Mouse (Mus musculus) limb, embryonic 14.5 days (tissue): Measurements from ENCODE around the gene Fbp1. TPM values are rescaled to one million over a fixed set of nuclear protein-coding genes. Genes with fewer than 3 reads are reported as not detected.

Source experiments
- ATAC-seq: fragments of 200-750 bp; cut with Nextera tagmentation; 2 replicates; pipeline ENCODE4 v1.8.0; 2017; ENCODE audit warnings: low read depth, moderate number of reproducible peaks, moderate TSS enrichment; ENCODE audit not compliant: low FRiP score
- DNase-seq: peaks from one replicate; pipeline ENCODE4 v3.0.0-alpha.2; 2015; ENCODE audit warnings: low spot score
- H3K27ac ChIP-seq: fragments of 300-500 bp; sonication (generic); replicated peaks from 2 replicates; pipeline ENCODE4 v1.5.1; 2014; ENCODE audit warnings: low read depth, mild to moderate bottlenecking, low read length, moderate library complexity, mixed read lengths
- H3K27me3 ChIP-seq: fragments of 300-500 bp; sonication (generic); 2 replicates; pipeline ENCODE4 v1.6.1; 2014; ENCODE audit warnings: low read length, mixed read lengths; ENCODE audit not compliant: control insufficient read depth, insufficient read depth
- H3K36me3 ChIP-seq: fragments of 300-500 bp; sonication (generic); 2 replicates; pipeline ENCODE4 v1.6.1; 2014; ENCODE audit warnings: mild to moderate bottlenecking, low read length, moderate library complexity, mixed read lengths; ENCODE audit not compliant: control insufficient read depth, insufficient read depth
- H3K4me1 ChIP-seq: fragments of 300-500 bp; sonication (generic); 2 replicates; pipeline ENCODE4 v1.6.1; 2014; ENCODE audit warnings: antibody characterized with exemption, low read length, mixed read lengths; ENCODE audit not compliant: control insufficient read depth, insufficient read depth
- H3K4me2 ChIP-seq: fragments of 300-500 bp; sonication (generic); replicated peaks from 2 replicates; pipeline ENCODE4 v1.6.1; 2014; ENCODE audit warnings: low read depth, mild to moderate bottlenecking, low read length, moderate library complexity; ENCODE audit not compliant: severe bottlenecking
- H3K4me3 ChIP-seq: fragments of 300-500 bp; sonication (generic); replicated peaks from 2 replicates; pipeline ENCODE4 v1.5.1; 2014; ENCODE audit warnings: low read length
- H3K9ac ChIP-seq: fragments of 300-500 bp; sonication (generic); 2 replicates; pipeline ENCODE4 v1.6.1; 2014; ENCODE audit warnings: mild to moderate bottlenecking, low read depth, low read length, moderate library complexity; ENCODE audit not compliant: severe bottlenecking
- H3K9me3 ChIP-seq: fragments of 300-500 bp; sonication (generic); 2 replicates; pipeline ENCODE4 v1.6.1; 2016; ENCODE audit warnings: low read length; ENCODE audit not compliant: control insufficient read depth
- POLR2A ChIP-seq: fragments of 200-500 bp; IDR thresholded peaks from 2 replicates; pipeline ENCODE4 v1.8.0; 2012; ENCODE audit warnings: inconsistent platforms, mild to moderate bottlenecking, moderate library complexity, borderline replicate concordance; ENCODE audit not compliant: insufficient read depth, insufficient read length; ENCODE audit errors: extremely low read depth
- WGBS: fragments of 180-500 bp; shearing (Covaris S2); extraction: QIAGEN DNeasy Blood & Tissue Kit; methylation state at CpG from one replicate; pipeline ENCODE4 v1.1.7; 2014; 5-methylcytosine and 5-hydroxymethylcytosine counted together
- polyA plus RNA-seq, 2 experiments: library from polyadenylated mRNA; depleted of rRNA in 1 of 2; stranded (reverse) in 1 of 2; unstranded in 1 of 2; fragments of >200 nt; fragmentation: Nextera tagmentation in 1 of 2; extraction: Ambion mirVana in 1 of 2; gene quantifications; 2 replicates each; pipeline versions ENCODE4 v1.2.1 to v1.2.3; 2012 to 2014

The Fbp1 gene
- polyA plus RNA-seq, 2 experiments = 0.89 to 2.2 TPM

DNA sequence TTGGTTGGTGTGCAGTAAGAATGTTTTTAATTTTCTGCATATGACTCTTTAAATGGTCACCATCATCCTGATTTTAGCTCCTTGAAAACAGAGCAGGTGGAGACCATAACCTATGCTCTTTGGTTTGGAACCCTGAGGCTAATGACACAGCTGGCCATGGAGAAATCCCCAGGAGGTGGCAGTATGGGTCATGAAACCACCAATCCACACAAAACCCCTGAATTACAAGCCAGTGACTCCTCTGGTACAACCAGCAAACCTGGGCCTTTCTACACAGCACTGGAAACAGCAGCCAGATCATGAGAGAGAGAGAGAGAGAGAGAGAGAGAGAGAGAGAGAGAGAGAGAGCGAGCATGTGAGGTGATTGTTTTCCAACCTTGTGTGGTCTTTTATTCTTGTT lies 38.4 kb upstream of the Fbp1 start:
- no peak overlapping the region for H3K4me2 ChIP-seq
- ATAC-seq = peak; percentile 62
- WGBS = 55% methylated on average over 1 of the region's 1 CpGs

DNA sequence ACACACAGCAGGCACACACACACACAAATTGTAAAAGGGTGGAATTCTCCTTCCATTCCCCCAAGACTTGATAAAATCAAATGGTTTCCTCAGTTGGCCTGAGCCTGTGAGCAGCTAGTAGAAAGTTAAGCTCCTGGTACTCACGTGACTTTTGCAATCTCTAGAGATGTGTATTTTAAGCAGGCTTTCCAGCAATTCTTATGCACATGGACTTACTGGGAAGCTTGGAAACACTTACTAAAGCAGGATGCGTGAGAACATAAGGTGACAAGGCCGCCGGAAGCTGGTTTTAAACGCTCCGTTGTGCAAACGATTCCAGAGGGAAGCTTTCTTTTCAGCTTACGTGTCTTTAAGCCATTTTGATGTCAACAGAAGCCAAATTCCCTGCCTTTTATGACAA lies 35.1 kb upstream of the Fbp1 start:
- H3K27ac ChIP-seq = no peak overlapping the region
- H3K4me2 ChIP-seq = no peak overlapping the region
- no peaks in the 10 kb centered on the region for H3K27me3 ChIP-seq
- H3K4me3 ChIP-seq = no peak overlapping the region
- 61% methylated on average over 8 of the region's 8 CpGs for WGBS
- ATAC-seq (peak; percentile 27; the same call in 1 of the 2 replicates), DNase-seq (no peak)
- H3K9me3 ChIP-seq = no peaks in the 10 kb centered on the region
- H3K4me1 ChIP-seq = peaks cover 11% of the 10 kb centered on the region
- no peaks in the 10 kb centered on the region for H3K36me3 ChIP-seq
- H3K9ac ChIP-seq = no peak overlapping the region
- no peak for TF ChIP-seq POLR2A

More for the DNA sequence above, 38.4 kb upstream of the Fbp1 start:
- Histone ChIP-seq H3K9me3 (no peaks in the 10 kb centered on the region), H3K9ac (no peak overlapping the region), H3K4me3 (no peak overlapping the region), H3K4me1 (peaks cover 5% of the 10 kb centered on the region), H3K27ac (no peak overlapping the region), H3K36me3 (no peaks in the 10 kb centered on the region), H3K27me3 (no peaks in the 10 kb centered on the region)
- no peak for TF ChIP-seq POLR2A
- DNase-seq = peak; percentile 54

DNA sequence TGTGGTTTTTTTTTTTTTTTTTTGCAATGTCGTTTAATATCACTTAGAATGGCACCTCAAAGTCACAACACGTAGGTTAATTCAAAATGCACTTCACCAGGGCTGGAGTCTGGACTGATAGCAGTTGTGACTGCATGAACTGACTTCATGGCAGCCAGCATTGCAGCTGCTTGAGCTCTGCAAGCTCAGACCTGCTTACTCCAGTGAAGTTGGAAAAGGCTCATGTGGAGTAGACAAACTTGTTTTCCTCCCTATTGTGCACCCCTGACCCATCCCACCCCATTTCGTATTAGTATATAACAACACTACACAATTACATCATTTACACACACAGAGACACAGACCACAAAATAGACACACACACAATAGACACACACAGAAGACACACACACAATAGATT lies 34.6 kb upstream of the Fbp1 start:
- TF ChIP-seq POLR2A = no peak
- no peaks in the 10 kb centered on the region for H3K9me3 ChIP-seq
- no peak overlapping the region for H3K27ac ChIP-seq
- 83% methylated on average over 3 of the region's 3 CpGs for WGBS
- no peak overlapping the region for H3K4me2 ChIP-seq
- ATAC-seq (no peak), DNase-seq (no peak)
- H3K36me3 ChIP-seq = no peaks in the 10 kb centered on the region
- no peak overlapping the region for H3K4me3 ChIP-seq
- peaks cover 11% of the 10 kb centered on the region for H3K4me1 ChIP-seq
- H3K9ac ChIP-seq = no peak overlapping the region
- no peaks in the 10 kb centered on the region for H3K27me3 ChIP-seq

DNA sequence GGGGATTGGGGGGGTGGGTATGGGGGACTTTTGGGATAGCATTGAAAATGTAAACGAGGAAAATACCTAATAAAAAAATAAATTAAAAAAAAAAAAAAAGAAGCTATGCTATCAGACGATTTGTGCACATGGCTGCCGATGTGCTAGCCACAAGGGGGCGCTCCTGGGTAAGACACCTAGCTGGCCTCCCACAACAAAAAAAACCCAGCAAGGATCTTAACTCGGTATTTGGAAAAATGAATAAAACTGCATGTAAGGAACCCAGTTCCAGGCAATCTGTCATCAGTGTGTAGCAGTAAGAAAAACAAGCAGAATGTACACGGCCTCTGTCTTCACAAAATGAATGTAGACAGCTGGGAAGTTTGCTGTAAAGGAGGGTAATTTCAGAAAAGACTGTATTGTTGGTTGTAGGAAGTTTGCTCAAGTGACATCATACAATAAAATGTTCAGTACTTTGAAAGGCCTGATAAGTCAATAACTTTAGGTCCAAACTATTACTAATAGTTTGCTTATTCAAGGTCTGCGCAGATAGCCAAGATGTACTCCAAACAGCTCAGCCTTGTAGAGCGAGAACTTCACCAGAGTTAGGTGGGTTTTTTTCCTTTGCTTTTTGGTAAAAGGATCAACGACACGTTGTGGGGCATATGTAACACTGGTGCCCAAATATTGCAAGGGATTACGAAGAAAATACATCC lies 31.7 kb upstream of the Fbp1 start:
- ATAC-seq = peak; percentile 39
- Histone ChIP-seq H3K9ac (no peak overlapping the region), H3K27me3 (no peaks in the 10 kb centered on the region), H3K4me1 (peaks cover 11% of the 10 kb centered on the region), H3K9me3 (no peaks in the 10 kb centered on the region), H3K36me3 (no peaks in the 10 kb centered on the region), H3K4me2 (no peak overlapping the region), H3K27ac (peak overlapping the region; percentile 35), H3K4me3 (no peak overlapping the region)
- 24% methylated on average over 11 of the region's 11 CpGs for WGBS
- TF ChIP-seq POLR2A = no peak
- DNase-seq = peak; percentile 85

DNA sequence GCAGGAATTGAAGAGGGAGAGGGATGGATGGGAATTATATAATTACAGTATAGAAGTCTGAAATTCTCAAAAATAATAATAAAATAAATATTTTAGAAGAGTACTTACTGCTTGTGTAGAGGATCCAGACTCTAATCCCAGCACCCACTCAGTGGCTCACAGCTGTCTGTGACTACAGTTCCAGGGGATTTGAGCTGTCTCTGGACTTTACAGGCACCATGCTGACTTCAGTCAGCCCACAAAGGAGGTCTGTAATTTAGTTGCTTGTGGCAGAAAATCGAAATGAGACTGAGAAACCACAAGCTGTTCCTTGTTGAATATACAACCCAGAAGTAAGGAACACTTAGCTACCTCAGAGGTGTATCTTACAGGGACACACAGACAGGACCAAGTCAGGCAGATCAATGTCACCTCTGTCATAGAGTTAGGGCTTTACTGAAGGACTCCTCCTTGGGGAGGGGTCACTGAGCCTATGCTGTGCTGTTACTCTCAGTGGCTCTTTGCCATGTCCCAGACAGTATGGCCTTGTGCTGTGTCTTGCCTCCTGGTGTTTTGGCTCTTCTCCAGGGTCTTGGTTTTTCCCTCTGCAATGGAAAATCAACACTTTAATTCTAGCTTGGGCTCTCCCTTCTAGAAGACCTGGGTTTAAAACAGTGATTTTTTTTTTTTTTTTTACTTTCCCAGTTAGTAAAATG lies 29.5 kb upstream of the Fbp1 start:
- H3K27ac ChIP-seq = peak overlapping the region; percentile 61
- H3K4me2 ChIP-seq = no peak overlapping the region
- H3K9me3 ChIP-seq = no peaks in the 10 kb centered on the region
- peak; percentile 75 for ATAC-seq
- TF ChIP-seq POLR2A = no peak
- H3K4me1 ChIP-seq = peaks cover 6% of the 10 kb centered on the region
- 27% methylated on average over 1 of the region's 1 CpGs for WGBS
- no peaks in the 10 kb centered on the region for H3K27me3 ChIP-seq
- peak; percentile 64 for DNase-seq
- H3K4me3 ChIP-seq = no peak overlapping the region
- H3K36me3 ChIP-seq = no peaks in the 10 kb centered on the region
- H3K9ac ChIP-seq = no peak overlapping the region
